Mouse (Mus musculus): ENCODE measurements around the gene Itk. TPM values are rescaled to one million over a fixed set of nuclear protein-coding genes. Genes with fewer than 3 reads are reported as not detected.

The Itk gene
- polyA plus RNA-seq, 1 experiment from 2014 or later: not detected

GRCm38 (mm10) chr11:46388438-46388837 lies 877 bp downstream of the Itk start:
- H3K27me3 ChIP-seq: no peaks in the 10 kb centered on the region
- H3K4me3 ChIP-seq (replicated peaks): no peak overlapping the region
- no peak overlapping the region for H3K9ac ChIP-seq (replicated peaks)
- H3K36me3 ChIP-seq: no peaks in the 10 kb centered on the region
- no peak overlapping the region for H3K4me2 ChIP-seq (replicated peaks)
- H3K9me3 ChIP-seq: no peaks in the 10 kb centered on the region
- no peaks in the 10 kb centered on the region for H3K4me1 ChIP-seq (replicated peaks)
- ATAC-seq: no peak
- 82% methylated on average over 6 of the region's 6 CpGs for WGBS
- H3K27ac ChIP-seq: no peak overlapping the region

DNA sequence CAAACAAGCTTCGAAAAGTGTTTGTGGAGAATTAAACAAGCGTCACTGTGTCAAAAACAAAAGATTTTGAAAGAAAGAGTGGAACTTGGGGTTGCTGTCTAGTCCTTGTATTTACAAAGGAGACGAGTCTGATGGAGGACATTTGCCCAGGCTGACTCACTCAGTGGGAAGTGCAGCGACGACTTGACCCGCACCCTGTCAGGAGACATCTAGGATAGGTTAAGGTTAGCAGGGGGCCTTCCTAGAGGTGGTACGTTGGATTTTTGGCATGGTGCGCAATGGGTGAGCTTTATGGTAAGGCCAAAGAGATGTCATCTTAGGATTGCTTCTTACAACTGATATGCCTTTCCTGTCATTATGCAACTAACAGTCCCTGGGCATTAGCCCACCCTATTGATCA lies 2.3 kb downstream of the Itk start:
- no peak for ATAC-seq
- Histone ChIP-seq H3K27ac (no peak overlapping the region), H3K9me3 (no peaks in the 10 kb centered on the region), H3K4me2 (replicated peaks) (no peak overlapping the region), H3K9ac (replicated peaks) (no peak overlapping the region), H3K4me1 (replicated peaks) (no peaks in the 10 kb centered on the region), H3K4me3 (replicated peaks) (no peak overlapping the region), H3K27me3 (no peaks in the 10 kb centered on the region), H3K36me3 (no peaks in the 10 kb centered on the region)
- WGBS: 93% methylated on average over 8 of the region's 8 CpGs

DNA sequence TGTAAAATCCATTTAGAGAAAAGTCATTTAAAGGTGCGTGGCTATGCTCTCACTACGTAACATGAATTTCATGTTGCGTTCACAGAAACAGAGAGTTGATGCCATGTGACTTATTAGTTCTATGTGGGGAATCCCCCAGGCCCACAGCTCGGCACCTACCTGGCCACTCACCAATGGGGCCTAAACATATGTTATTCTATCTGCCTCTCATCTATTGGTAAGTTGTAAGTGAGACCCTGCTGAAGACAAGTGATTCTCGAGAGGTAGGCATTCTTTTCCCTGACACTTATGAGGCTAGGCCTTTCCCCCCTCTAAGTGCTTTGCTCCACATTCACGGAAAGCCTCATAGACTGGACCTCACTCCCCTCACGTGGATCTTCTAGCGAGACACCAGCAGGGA lies 2.8 kb downstream of the Itk start:
- no peak overlapping the region for H3K27ac ChIP-seq
- no peaks in the 10 kb centered on the region for H3K36me3 ChIP-seq
- ATAC-seq: no peak
- no peaks in the 10 kb centered on the region for H3K9me3 ChIP-seq
- H3K27me3 ChIP-seq: no peaks in the 10 kb centered on the region
- no peak overlapping the region for H3K4me3 ChIP-seq (replicated peaks)
- H3K4me2 ChIP-seq (replicated peaks): no peak overlapping the region
- 86% methylated on average over 8 of the region's 8 CpGs for WGBS
- no peak overlapping the region for H3K9ac ChIP-seq (replicated peaks)
- no peaks in the 10 kb centered on the region for H3K4me1 ChIP-seq (replicated peaks)

DNA sequence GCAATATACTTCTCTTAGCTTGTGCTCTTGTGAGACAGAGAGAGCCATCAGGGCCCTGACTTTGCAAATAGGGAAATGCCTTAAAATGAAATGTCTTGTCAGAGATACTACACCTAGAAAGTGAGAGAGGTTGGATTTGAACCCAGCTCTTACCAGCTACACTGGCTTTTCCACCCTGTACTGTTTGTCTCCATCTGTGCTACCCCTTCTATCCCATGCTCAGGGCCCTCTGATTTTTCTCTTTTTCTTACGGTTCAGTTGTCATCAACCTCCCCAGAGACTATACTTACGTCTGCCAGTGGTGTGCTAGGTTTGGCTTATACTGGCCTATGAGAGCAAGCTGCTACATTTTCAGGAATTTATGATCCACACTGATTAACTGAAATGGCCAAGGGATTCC lies 4.4 kb downstream of the Itk start:
- Histone ChIP-seq H3K4me3 (replicated peaks) (no peak overlapping the region), H3K4me2 (replicated peaks) (no peak overlapping the region), H3K9ac (replicated peaks) (no peak overlapping the region), H3K4me1 (replicated peaks) (no peaks in the 10 kb centered on the region), H3K36me3 (no peaks in the 10 kb centered on the region), H3K27me3 (no peaks in the 10 kb centered on the region), H3K9me3 (no peaks in the 10 kb centered on the region), H3K27ac (no peak overlapping the region)
- ATAC-seq: no peak
- WGBS: 79% methylated on average over 2 of the region's 2 CpGs

GRCm38 (mm10) chr11:46382466-46382865 lies 6.8 kb downstream of the Itk start:
- Histone ChIP-seq H3K27me3 (no peaks in the 10 kb centered on the region), H3K4me1 (replicated peaks) (no peaks in the 10 kb centered on the region), H3K36me3 (no peaks in the 10 kb centered on the region), H3K4me2 (replicated peaks) (no peak overlapping the region), H3K9ac (replicated peaks) (no peak overlapping the region), H3K9me3 (no peaks in the 10 kb centered on the region), H3K27ac (no peak overlapping the region), H3K4me3 (replicated peaks) (no peak overlapping the region)
- WGBS: 90% methylated on average over 4 of the region's 4 CpGs
- no peak for ATAC-seq

GRCm38 (mm10) chr11:46380097-46380675 lies 9.1 kb downstream of the Itk start:
- H3K4me1 ChIP-seq (replicated peaks): no peaks in the 10 kb centered on the region

GRCm38 (mm10) chr11:46377819-46378782 lies 11.2 kb downstream of the Itk start:
- Histone ChIP-seq H3K4me3 (replicated peaks) (no peak overlapping the region), H3K9me3 (no peaks in the 10 kb centered on the region), H3K27ac (no peak overlapping the region), H3K4me1 (replicated peaks) (no peaks in the 10 kb centered on the region), H3K9ac (replicated peaks) (no peak overlapping the region), H3K27me3 (no peaks in the 10 kb centered on the region), H3K4me2 (replicated peaks) (no peak overlapping the region), H3K36me3 (no peaks in the 10 kb centered on the region)
- ATAC-seq: no peak
- 86% methylated on average over 8 of the region's 8 CpGs for WGBS

More at GRCm38 (mm10) chr11:46380097-46380675, 9.1 kb downstream of the Itk start:
- Histone ChIP-seq H3K9ac (replicated peaks) (no peak overlapping the region), H3K4me2 (replicated peaks) (no peak overlapping the region), H3K27me3 (no peaks in the 10 kb centered on the region), H3K36me3 (no peaks in the 10 kb centered on the region), H3K4me3 (replicated peaks) (no peak overlapping the region), H3K9me3 (no peaks in the 10 kb centered on the region), H3K27ac (no peak overlapping the region)
- WGBS: 84% methylated on average over 7 of the region's 7 CpGs
- no peak for ATAC-seq

- H3K9ac ChIP-seq (replicated peaks): no peak overlapping the region
- H3K9me3 ChIP-seq: no peaks in the 10 kb centered on the region
- no peaks in the 10 kb centered on the region for H3K27me3 ChIP-seq
- H3K4me2 ChIP-seq (replicated peaks): no peak overlapping the region
- 88% methylated on average over 1 of the region's 1 CpGs for WGBS
- H3K4me3 ChIP-seq (replicated peaks): no peak overlapping the region
- no peaks in the 10 kb centered on the region for H3K4me1 ChIP-seq (replicated peaks)
- no peak overlapping the region for H3K27ac ChIP-seq
- no peaks in the 10 kb centered on the region for H3K36me3 ChIP-seq
- no peak for ATAC-seq
Measured at GRCm38 (mm10) chr11:46377316-46377715, 12.0 kb downstream of the Itk start.

GRCm38 (mm10) chr11:46375015-46375414 lies 14.3 kb downstream of the Itk start:
- H3K4me1 ChIP-seq (replicated peaks): no peaks in the 10 kb centered on the region
- ATAC-seq: no peak
- 88% methylated on average over 8 of the region's 8 CpGs for whole genome bisulfite sequencing

GRCm38 (mm10) chr11:46373071-46374030 lies 16.0 kb downstream of the Itk start:
- Histone ChIP-seq H3K27me3 (no peaks in the 10 kb centered on the region), H3K27ac (no peak overlapping the region), H3K9ac (replicated peaks) (no peak overlapping the region), H3K36me3 (no peaks in the 10 kb centered on the region), H3K4me3 (replicated peaks) (no peak overlapping the region), H3K9me3 (no peaks in the 10 kb centered on the region), H3K4me2 (replicated peaks) (no peak overlapping the region), H3K4me1 (replicated peaks) (no peaks in the 10 kb centered on the region)
- WGBS: 84% methylated on average over 13 of the region's 13 CpGs
- ATAC-seq: no peak

More at GRCm38 (mm10) chr11:46375015-46375414, 14.3 kb downstream of the Itk start:
- Histone ChIP-seq H3K36me3 (no peaks in the 10 kb centered on the region), H3K9me3 (no peaks in the 10 kb centered on the region), H3K27ac (no peak overlapping the region), H3K4me2 (replicated peaks) (no peak overlapping the region), H3K27me3 (no peaks in the 10 kb centered on the region), H3K9ac (replicated peaks) (no peak overlapping the region), H3K4me3 (replicated peaks) (no peak overlapping the region)

DNA sequence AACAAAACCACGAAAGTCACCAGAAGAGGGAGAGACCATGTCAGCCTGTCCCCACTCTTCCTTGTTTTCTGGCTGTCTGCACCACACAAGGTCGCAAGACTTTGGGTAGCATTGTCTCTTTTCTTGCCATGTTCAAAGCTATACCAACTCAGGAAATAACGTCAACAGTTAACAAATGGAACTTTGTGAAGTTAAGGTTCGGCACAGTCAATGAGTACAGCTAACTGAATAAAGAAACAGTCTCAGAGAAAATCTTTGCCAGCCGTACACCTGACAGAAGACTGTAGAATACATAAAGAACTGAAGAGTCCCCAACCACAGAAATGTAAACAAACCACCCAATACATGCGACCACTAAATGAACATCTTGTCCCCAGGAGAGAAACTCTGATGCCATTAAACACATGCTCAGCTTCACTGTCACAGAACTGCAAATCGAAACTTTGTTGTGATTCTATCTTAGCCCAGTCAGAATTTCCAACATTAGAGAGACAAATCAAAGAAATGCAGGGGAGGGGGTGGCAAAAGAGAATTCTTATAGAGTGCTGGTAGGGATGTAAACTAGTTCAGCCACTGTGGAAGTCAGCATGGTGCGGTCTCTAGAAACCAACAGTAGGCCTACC lies 16.9 kb downstream of the Itk start:
- H3K4me3 ChIP-seq (replicated peaks): no peak overlapping the region
- WGBS: 89% methylated on average over 8 of the region's 8 CpGs
- ATAC-seq: no peak

More for the DNA sequence above, 16.9 kb downstream of the Itk start:
- Histone ChIP-seq H3K4me2 (replicated peaks) (no peak overlapping the region), H3K4me1 (replicated peaks) (no peaks in the 10 kb centered on the region), H3K9ac (replicated peaks) (no peak overlapping the region), H3K27ac (no peak overlapping the region), H3K9me3 (no peaks in the 10 kb centered on the region), H3K27me3 (no peaks in the 10 kb centered on the region), H3K36me3 (no peaks in the 10 kb centered on the region)

Measured in midbrain, embryonic 13.5 days (tissue).